Mouse (Mus musculus) hindbrain, embryonic 15.5 days (tissue): Measurements from ENCODE around the gene Ak9. TPM values are rescaled to one million over a fixed set of nuclear protein-coding genes. Genes with fewer than 3 reads are reported as not detected.

ENCODE experiments used
- ATAC-seq: fragments of 200-750 bp; cut with Nextera tagmentation; 2 replicates; pipeline ENCODE4 v1.8.0; 2017; ENCODE audit warnings: low read depth, moderate number of reproducible peaks, moderate TSS enrichment; ENCODE audit not compliant: low FRiP score
- H3K27ac ChIP-seq: fragments of 300-500 bp; sonication (generic); replicated peaks from 2 replicates; pipeline ENCODE4 v1.5.1; 2015; ENCODE audit warnings: mild to moderate bottlenecking, inconsistent platforms
- H3K27me3 ChIP-seq: fragments of 300-500 bp; sonication (generic); 2 replicates; pipeline ENCODE4 v1.6.1; 2015; ENCODE audit warnings: control low read depth, inconsistent platforms
- H3K36me3 ChIP-seq: fragments of 300-500 bp; sonication (generic); 2 replicates; pipeline ENCODE4 v1.6.1; 2015; ENCODE audit warnings: control low read depth, inconsistent platforms
- H3K4me1 ChIP-seq: fragments of 300-500 bp; sonication (generic); replicated peaks from 2 replicates; pipeline ENCODE4 v1.6.1; 2015; ENCODE audit warnings: control low read depth, inconsistent platforms
- H3K4me2 ChIP-seq: fragments of 300-500 bp; sonication (generic); 2 replicates; pipeline ENCODE4 v1.6.1; 2015; ENCODE audit warnings: moderate library complexity, mild to moderate bottlenecking, inconsistent platforms
- H3K4me3 ChIP-seq: fragments of 300-500 bp; sonication (generic); 2 replicates; pipeline ENCODE4 v1.5.1; 2015; ENCODE audit warnings: mild to moderate bottlenecking, inconsistent platforms
- H3K9ac ChIP-seq: fragments of 300-500 bp; sonication (generic); 2 replicates; pipeline ENCODE4 v1.6.1; 2015; ENCODE audit warnings: inconsistent platforms
- H3K9me3 ChIP-seq: fragments of 300-500 bp; sonication (generic); 2 replicates; pipeline ENCODE4 v1.6.1; 2016; ENCODE audit warnings: control low read depth, inconsistent platforms
- WGBS: fragments of 180-500 bp; shearing (Covaris S2); methylation state at CpG from one replicate; pipeline ENCODE4 v1.1.7; 2015; 5-methylcytosine and 5-hydroxymethylcytosine counted together
- polyA plus RNA-seq: library from polyadenylated mRNA; unstranded; fragments of >200 nt; fragmentation: Nextera tagmentation; extraction: Ambion mirVana; gene quantifications from 2 replicates; pipeline ENCODE4 v1.2.1, GENCODE M21; 2015

Gene Ak9
- polyA plus RNA-seq, 1 experiment from 2014 or later = 0.40 TPM

DNA sequence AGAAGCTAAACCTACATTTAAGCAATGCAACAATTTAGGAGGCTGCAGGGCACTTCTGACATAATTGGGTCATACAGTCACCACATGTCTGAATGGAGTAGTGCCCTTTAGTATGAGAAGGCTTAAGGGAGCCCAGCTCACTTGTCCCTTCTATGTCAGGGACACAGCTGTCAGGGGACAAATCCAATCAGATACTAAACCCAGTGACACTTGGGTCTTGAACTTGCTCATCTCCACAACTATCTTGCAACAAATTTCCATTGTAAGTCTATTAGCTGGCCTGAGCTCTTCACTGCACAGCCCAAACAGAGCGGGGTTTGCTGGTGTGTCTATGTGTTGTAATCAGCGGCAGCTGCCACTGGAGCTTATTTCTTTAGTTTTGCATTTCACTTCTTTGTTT lies 119.9 kb downstream of the Ak9 start:
- Histone ChIP-seq H3K27ac (no peak overlapping the region), H3K4me1 (no peaks in the 10 kb centered on the region), H3K36me3 (no peaks in the 10 kb centered on the region), H3K9ac (no peak overlapping the region), H3K4me2 (no peak overlapping the region), H3K9me3 (no peaks in the 10 kb centered on the region), H3K4me3 (no peak overlapping the region), H3K27me3 (no peaks in the 10 kb centered on the region)
- ATAC-seq = no peak
- 78% methylated on average over 2 of the region's 2 CpGs for WGBS

DNA sequence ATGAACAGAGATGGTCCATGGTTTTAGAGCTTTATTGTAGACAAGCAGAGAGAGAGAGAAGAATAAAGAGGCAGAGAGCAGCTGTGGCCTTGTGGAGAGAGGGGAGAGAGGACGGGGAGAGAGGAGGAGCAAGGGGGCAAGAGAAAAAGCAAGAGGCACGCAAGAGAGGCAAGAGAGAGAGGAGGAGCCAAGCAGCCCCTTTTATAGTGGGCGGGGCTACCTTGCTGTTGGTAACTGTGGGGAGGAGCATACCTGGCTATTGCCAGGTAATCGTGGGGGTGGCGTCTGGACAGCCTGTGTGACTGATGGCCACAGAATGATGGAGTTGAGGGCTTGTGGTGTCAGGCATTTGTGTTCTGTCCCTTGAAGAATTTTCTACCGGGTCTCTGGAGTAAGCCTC lies 122.6 kb downstream of the Ak9 start:
- no peak overlapping the region for H3K27ac ChIP-seq
- WGBS = 57% methylated on average over 6 of the region's 6 CpGs
- H3K4me1 ChIP-seq = no peaks in the 10 kb centered on the region
- H3K27me3 ChIP-seq = no peaks in the 10 kb centered on the region
- no peak overlapping the region for H3K9ac ChIP-seq
- ATAC-seq = no peak
- no peak overlapping the region for H3K4me3 ChIP-seq
- no peaks in the 10 kb centered on the region for H3K36me3 ChIP-seq
- H3K9me3 ChIP-seq = no peaks in the 10 kb centered on the region
- no peak overlapping the region for H3K4me2 ChIP-seq

DNA sequence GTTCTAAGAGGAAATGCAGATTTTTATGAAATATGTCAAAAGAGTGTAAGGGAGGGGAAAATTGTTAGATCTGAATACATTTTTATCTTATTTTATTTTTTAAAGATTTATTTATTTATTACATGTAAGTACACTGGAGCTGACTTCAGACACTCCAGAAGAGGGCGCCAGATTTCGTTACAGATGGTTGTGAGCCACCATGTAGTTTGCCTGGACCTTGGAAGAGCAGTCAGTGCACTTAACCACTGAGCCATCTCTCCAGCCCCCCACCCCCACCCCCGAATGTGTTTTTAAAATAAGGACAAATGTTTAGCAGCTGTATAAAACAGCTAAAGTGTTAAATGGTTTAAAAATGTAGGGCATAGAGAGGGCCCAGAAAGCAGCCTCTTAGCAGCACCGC lies 130.8 kb downstream of the Ak9 start:
- no peak for ATAC-seq
- H3K27me3 ChIP-seq = peaks cover 4% of the 10 kb centered on the region; the same call in 1 of the 2 replicates
- 28% methylated on average over 4 of the region's 4 CpGs for WGBS
- H3K9me3 ChIP-seq = no peaks in the 10 kb centered on the region
- H3K4me1 ChIP-seq = no peaks in the 10 kb centered on the region
- H3K9ac ChIP-seq = no peak overlapping the region
- no peak overlapping the region for H3K4me2 ChIP-seq
- H3K36me3 ChIP-seq = no peaks in the 10 kb centered on the region
- H3K4me3 ChIP-seq = no peak overlapping the region
- H3K27ac ChIP-seq = no peak overlapping the region

DNA sequence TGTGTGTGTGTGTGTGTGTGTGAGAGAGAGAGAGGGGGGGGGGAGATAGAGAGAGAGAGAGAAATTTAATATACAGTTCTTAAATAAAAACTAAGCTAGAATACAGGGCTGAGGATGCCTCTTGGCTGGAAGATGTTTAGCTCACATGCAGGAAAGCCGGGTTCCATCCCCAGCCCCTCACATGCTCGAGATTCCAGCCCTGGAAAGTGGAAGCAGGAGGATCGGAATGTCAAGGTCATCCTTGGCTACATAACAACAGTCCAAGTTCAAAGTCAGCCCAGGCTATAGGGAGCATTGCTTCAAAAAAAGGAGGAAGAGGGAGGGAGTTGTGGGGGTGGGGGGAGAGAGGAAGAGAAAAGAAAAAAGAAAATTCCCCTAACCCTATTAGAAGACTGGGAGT lies 131.4 kb downstream of the Ak9 start:
- Histone ChIP-seq H3K27ac (no peak overlapping the region), H3K4me1 (no peaks in the 10 kb centered on the region), H3K36me3 (no peaks in the 10 kb centered on the region), H3K4me3 (no peak overlapping the region), H3K9ac (no peak overlapping the region), H3K4me2 (no peak overlapping the region), H3K27me3 (peaks cover 4% of the 10 kb centered on the region; the same call in 1 of the 2 replicates), H3K9me3 (no peaks in the 10 kb centered on the region)
- WGBS = 51% methylated on average over 3 of the region's 3 CpGs
- ATAC-seq = no peak

DNA sequence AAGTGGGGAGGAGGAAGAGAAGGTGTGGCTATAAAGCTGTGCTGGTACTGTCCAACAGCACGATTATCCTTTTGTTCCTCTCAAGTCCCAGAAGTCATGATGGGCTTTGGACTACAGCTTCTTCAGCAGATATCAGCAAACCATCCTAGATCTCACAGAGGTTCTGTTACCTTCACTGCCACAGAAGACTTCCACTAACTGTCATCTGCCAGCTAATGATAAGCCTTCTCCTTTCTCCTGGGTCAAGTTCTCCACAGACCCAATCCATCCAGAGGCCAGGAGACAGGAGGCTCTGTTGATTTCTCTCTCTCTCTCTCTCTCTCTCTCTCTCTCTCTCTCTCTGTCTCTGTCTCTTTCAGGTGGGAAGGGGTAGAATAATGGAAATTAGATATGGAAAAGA lies 144.4 kb downstream of the Ak9 start:
- H3K4me3 ChIP-seq = no peak overlapping the region
- H3K4me1 ChIP-seq = peaks cover 24% of the 10 kb centered on the region
- H3K9me3 ChIP-seq = no peaks in the 10 kb centered on the region
- 75% methylated on average over 1 of the region's 1 CpGs for WGBS
- 0 out of 2 replicates have a peak, but pooled peaks cover 5% of the 10 kb centered on the region for H3K36me3 ChIP-seq
- H3K27ac ChIP-seq = no peak overlapping the region
- no peak overlapping the region for H3K9ac ChIP-seq
- no peak for ATAC-seq
- no peaks in the 10 kb centered on the region for H3K27me3 ChIP-seq
- H3K4me2 ChIP-seq = no peak overlapping the region

DNA sequence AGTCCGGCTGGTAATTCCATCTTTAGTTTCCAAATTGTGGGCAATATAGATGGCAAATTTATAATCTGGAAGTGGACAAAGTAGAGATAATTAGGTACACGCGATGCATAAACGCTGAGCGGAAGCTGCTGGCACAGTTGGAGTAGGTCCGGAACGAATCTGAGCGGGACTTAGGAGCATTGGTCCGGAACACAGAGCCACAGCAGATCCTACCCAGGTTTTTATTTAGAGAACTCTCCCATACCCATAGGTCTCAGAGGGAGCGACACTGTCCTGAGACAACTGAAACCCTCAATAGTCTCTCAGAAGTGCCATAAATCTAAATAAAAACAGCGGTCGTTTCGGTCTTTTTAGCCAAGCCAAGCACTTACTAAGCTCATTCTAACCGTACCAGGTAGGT lies 145.9 kb downstream of the Ak9 start:
- peak; percentile 70 for ATAC-seq
- WGBS = 10% methylated on average over 14 of the region's 14 CpGs

DNA sequence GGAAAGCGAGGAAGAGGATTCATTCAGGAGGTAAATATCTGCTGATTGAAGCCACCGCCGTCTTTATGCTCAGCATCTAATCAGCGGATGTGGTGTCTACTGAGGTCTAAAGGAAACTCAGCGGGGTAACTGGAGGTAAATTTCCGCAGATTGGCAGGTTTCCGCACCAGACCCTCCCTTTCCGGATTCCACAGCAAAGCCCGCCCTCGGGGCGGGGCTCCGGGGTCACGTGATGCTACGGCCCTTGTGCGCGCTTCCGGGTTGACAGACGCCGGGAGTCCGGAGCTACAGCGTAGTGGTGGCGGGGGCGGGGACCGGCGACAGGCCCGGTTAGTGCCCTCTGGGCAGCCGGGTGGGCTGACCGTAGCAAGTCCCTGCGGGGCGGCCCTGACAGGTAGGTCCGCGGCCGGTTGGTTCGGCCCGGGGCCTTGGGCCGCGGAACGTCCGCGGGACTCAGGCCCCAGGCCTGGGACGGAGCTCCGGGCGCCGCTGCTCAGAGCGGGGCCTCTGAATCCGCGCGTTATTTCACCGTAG lies 146.4 kb downstream of the Ak9 start, which contains the start of gene Zbtb24:
Gene Zbtb24 (plus strand): TSS at position 247 of the 534 bp plus-strand sequence.
- H3K4me3 ChIP-seq = peak within 1 kb of the TSS; percentile 64
- peak within 1 kb of the TSS; percentile 67 for H3K9ac ChIP-seq
- peaks cover 37% of the 10 kb centered on the region for H3K4me1 ChIP-seq
- H3K9me3 ChIP-seq = no peaks in the 10 kb centered on the region
- under 1% methylated on average over 48 of the region's 49 CpGs for WGBS
- H3K4me2 ChIP-seq = peak within 1 kb of the TSS; percentile 65
- H3K27me3 ChIP-seq = no peaks in the 10 kb centered on the region
- peaks cover 9% of the 10 kb centered on the region; the same call in 1 of the 2 replicates for H3K36me3 ChIP-seq
- ATAC-seq = peak; percentile 95
- peak within 1 kb of the TSS; percentile 80 for H3K27ac ChIP-seq

More for the DNA sequence above, 145.9 kb downstream of the Ak9 start:
- Histone ChIP-seq H3K4me1 (peaks cover 37% of the 10 kb centered on the region), H3K27ac (peak overlapping the region; percentile 80), H3K36me3 (0 out of 2 replicates have a peak, but pooled peaks cover 5% of the 10 kb centered on the region), H3K4me2 (peak overlapping the region; percentile 65), H3K9ac (peak overlapping the region; percentile 67), H3K9me3 (no peaks in the 10 kb centered on the region), H3K27me3 (no peaks in the 10 kb centered on the region), H3K4me3 (peak overlapping the region; percentile 64)

DNA sequence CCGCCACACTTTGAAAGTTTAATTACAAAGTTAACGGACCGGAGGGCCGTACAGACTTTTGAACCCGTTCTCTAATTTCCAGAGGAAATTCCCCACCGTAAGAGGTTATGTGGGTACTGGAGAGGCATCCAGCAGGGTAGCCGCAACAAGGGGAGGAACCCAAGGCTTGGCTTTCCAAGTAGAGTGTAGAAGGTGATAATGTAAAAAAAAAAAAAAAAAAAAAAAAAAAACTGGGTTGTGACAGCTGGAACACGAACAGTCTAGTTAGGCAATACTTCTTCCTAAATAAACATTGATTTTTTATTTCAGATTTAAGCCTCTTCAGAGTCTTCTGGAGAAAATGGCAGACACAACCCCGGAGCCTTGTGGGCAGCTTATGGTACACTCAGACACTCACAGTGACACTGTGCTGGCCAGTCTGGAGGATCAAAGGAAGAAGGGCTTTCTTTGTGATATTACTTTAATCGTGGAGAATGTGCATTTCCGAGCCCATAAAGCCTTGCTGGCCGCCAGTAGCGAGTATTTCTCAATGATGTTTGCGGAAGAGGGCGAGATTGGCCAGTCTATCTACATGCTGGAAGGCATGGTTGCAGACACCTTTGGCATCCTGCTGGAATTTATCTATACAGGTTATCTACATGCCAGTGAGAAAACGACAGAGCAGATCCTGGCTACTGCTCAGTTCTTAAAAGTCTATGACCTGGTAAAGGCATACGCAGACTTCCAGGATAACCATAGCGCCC lies 147.2 kb downstream of the Ak9 start:
- Histone ChIP-seq H3K27ac (no peak overlapping the region; the same call in 1 of the 2 replicates), H3K36me3 (peaks cover 17% of the 10 kb centered on the region), H3K4me2 (peak overlapping the region; percentile 65), H3K27me3 (no peaks in the 10 kb centered on the region), H3K4me3 (peak overlapping the region; percentile 64), H3K9me3 (no peaks in the 10 kb centered on the region), H3K9ac (peak overlapping the region; percentile 67), H3K4me1 (peaks cover 37% of the 10 kb centered on the region)
- WGBS = 60% methylated on average over 18 of the region's 18 CpGs
- no peak; the same call in 1 of the 2 replicates for ATAC-seq

DNA sequence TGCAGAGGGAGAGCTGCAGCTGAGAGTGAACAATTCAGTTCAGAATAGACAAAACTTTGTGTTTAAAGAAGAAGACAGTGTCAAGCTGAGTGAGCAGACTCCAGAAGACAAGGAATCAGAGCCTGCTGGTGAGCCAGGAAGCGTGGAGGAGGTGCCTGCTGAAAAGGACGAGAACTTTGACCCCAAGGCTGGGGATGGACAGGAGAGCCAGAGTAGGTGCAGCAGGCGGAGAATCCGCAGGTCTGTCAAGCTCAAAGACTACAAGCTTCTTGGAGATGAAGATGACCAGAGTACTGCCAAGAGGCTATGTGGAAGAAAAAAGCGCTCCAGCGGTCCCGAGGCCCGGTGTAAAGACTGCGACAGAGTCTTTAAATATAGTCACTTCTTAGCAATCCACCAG lies 147.9 kb downstream of the Ak9 start:
- 95% methylated on average over 9 of the region's 9 CpGs for WGBS
- Histone ChIP-seq H3K9ac (no peak overlapping the region), H3K27me3 (no peaks in the 10 kb centered on the region), H3K36me3 (peaks cover 24% of the 10 kb centered on the region), H3K4me1 (peaks cover 37% of the 10 kb centered on the region), H3K9me3 (no peaks in the 10 kb centered on the region), H3K4me2 (no peak overlapping the region), H3K4me3 (no peak overlapping the region), H3K27ac (no peak overlapping the region)
- ATAC-seq = no peak

DNA sequence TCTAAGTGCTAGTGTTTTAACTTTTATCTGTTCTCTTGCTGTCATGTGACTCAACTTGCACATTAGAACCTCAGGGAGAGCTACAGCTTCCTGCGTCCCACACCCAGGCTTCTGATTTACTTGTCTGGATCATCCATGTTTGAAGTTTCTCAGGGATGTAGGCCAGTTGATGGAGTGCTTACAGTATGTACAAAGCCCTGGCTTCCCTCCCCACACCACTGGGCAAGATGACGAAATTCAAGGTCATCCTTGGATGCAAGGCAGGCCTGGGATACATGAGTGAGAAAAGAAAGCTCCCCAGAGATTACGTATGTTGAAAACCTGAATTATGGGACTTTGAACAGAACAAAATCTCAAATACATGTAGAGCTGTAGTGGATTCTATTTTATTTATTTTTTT lies 149.0 kb downstream of the Ak9 start:
- 94% methylated on average over 3 of the region's 3 CpGs for WGBS
- peaks cover 37% of the 10 kb centered on the region for H3K4me1 ChIP-seq
- H3K9me3 ChIP-seq = no peaks in the 10 kb centered on the region
- H3K36me3 ChIP-seq = peaks cover 26% of the 10 kb centered on the region
- no peak for ATAC-seq
- H3K27ac ChIP-seq = no peak overlapping the region
- no peak overlapping the region for H3K9ac ChIP-seq
- H3K4me2 ChIP-seq = no peak overlapping the region
- H3K27me3 ChIP-seq = no peaks in the 10 kb centered on the region
- no peak overlapping the region for H3K4me3 ChIP-seq

DNA sequence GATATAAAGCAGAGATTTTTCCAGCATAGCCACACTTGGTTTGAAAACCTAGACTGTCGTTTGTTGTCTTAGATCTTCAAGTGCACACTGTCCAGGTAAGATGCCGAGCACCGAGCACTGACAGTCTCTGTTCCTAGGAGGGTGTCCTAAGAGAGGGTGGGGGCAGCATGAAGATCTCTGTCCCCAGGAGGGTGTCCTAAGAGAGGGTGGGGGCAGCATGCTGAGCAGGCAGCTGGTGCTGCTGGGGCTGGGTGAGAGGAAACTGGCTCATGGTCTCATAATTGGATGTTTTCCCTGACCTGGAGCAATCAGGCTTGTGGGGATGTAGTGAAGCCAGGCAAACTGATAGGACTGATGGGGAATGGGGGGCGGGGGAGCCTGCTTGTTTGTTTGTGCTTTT lies 156.2 kb downstream of the Ak9 start:
- no peak overlapping the region for H3K4me3 ChIP-seq
- H3K4me1 ChIP-seq = no peaks in the 10 kb centered on the region
- no peak overlapping the region for H3K4me2 ChIP-seq
- WGBS = 81% methylated on average over 4 of the region's 4 CpGs
- peaks cover 35% of the 10 kb centered on the region for H3K36me3 ChIP-seq
- no peak for ATAC-seq
- H3K9me3 ChIP-seq = no peaks in the 10 kb centered on the region
- no peak overlapping the region for H3K27ac ChIP-seq
- no peaks in the 10 kb centered on the region for H3K27me3 ChIP-seq
- no peak overlapping the region for H3K9ac ChIP-seq

DNA sequence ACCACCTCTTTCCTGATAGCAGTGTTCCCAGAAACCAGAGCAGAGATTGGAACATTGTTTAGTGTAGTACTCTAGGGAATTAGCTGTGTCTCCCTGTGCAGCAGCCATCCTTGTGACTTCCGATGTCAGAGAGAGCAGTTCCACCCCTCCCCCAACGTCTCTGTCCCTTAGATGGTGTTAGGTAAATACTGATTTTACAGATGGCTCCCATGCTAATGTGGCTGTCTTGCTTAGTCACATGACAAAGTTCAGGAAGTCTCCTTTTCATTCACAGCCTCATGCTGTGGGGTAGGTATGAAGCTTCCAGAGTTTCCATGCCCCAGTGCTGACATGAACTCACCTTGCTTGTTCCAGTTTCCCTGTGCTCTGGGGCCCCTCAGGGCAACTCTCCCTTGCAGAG lies 156.7 kb downstream of the Ak9 start:
- H3K9ac ChIP-seq = no peak overlapping the region
- ATAC-seq = no peak
- H3K4me2 ChIP-seq = no peak overlapping the region
- no peaks in the 10 kb centered on the region for H3K27me3 ChIP-seq
- no peak overlapping the region for H3K4me3 ChIP-seq
- no peak overlapping the region for H3K27ac ChIP-seq
- no peaks in the 10 kb centered on the region for H3K4me1 ChIP-seq
- WGBS = 29% methylated on average over 2 of the region's 2 CpGs
- peaks cover 32% of the 10 kb centered on the region for H3K36me3 ChIP-seq
- no peaks in the 10 kb centered on the region for H3K9me3 ChIP-seq
